Mouse (Mus musculus) hindlimb bud, embryonic 11.5 days (tissue): ENCODE results near the gene Slc7a10.
"Not testable (repeated sequence)": the region's sequence is repeated elsewhere in the genome, so short reads cannot be mapped to it uniquely, and the experiment has no call there.

Source experiments
- DNase-seq: peaks from one replicate; pipeline ENCODE4 v3.0.0-alpha.2; 2012; ENCODE audit warnings: low read depth, low spot score; ENCODE audit errors: extremely low spot score

The Slc7a10 gene

GRCm38 (mm10) chr7:35234361-35235245 lies 48.4 kb downstream of the Slc7a10 start:
- peak; percentile 96 for DNase-seq

GRCm38 (mm10) chr7:35235308-35235707 lies 49.1 kb downstream of the Slc7a10 start:
- DNase-seq: peak; percentile 58

- DNase-seq: not testable (repeated sequence)
Measured at GRCm38 (mm10) chr7:35237935-35238334, 51.8 kb downstream of the Slc7a10 start.
